Mouse (Mus musculus) bone marrow, adult 2 months (tissue): ENCODE measurements around the gene Osbp2.

Experiments used
- CTCF ChIP-seq: fragments of 200-500 bp; IDR thresholded peaks from 2 replicates; pipeline ENCODE4 v1.5.1; 2011; ENCODE audit warnings: low read length, control low read depth; ENCODE audit not compliant: control insufficient read depth, insufficient read depth
- POLR2A ChIP-seq: fragments of 200-500 bp; IDR thresholded peaks from 2 replicates; pipeline ENCODE4 v1.6.1; 2011; ENCODE audit warnings: low read depth, mild to moderate bottlenecking, control low read depth, low read length, borderline replicate concordance; ENCODE audit not compliant: control insufficient read depth

DNA sequence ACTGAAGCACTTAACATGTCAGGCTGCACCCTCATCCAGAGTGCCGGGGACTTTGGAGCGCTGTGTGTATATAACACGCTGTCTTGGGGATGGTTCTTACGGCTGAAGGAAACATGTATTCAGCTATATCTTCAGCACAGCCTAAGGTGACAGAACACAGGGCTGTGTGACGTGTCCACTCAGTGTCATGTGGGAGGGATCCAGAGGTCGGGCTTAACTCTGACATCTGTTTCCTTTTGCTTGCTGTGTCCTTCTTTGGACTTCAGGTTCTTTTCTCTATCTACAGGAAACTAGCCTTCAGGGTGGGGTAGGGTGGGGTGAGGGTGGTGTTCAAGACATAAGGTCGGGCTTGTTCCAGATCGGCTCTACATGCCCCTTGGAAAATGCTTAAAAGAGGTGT is 156.6 kb downstream of the Osbp2 start:
- TF ChIP-seq CTCF (no peak), POLR2A (no peak)
